Mouse (Mus musculus): Measurements from ENCODE around the gene Cebpe. TPM values are rescaled to one million over a fixed set of nuclear protein-coding genes. Genes with fewer than 3 reads are reported as not detected.

The Cebpe gene
- polyA plus RNA-seq, 1 experiment: 0.32 TPM

DNA sequence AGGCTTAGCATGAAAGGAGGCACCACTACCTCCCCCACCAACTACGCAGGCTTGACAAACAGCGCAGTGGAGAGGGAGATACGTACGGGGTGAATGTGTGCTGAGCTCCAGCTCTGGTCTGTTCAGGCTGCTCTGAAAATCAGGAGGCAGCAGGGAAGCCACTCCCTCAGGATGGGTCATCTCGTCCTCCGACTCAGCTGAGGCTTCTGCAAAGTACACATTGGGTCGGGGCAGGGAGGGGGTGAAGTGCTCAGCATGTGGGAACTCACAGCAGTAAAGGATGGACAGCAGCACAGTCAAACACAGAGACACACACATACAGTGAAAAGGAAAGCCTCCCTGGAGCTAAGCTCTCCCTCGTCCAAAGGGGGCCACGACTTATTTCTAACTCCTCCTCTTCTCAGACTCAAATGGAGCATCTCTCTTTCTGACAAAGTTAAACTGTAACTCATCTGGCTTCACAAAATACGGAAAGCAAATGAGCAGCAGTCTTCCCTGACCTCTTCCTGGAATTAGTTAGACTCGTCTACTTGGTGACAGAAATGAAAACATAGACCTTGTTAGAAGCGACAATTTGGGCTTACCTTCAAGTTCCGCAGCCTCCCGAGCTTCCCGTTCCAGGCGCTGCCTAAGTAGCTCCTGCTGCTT, 33.2 kb downstream of the Cebpe start:
- peaks cover 7% of the 10 kb centered on the region for H3K36me3 ChIP-seq (ENCODE audit: control insufficient read depth, insufficient read depth, low read length)
- H3K27ac ChIP-seq (ENCODE audit: control insufficient read depth, insufficient read depth, low read depth, low read length): no peak overlapping the region
- peak overlapping the region; percentile 80 for H3K4me3 ChIP-seq (ENCODE audit: control insufficient read depth, low read depth, low read length)
- H3K4me1 ChIP-seq (ENCODE audit: control insufficient read depth, insufficient read depth, low read length): no peaks in the 10 kb centered on the region
- no peak for TF ChIP-seq CTCF (IDR thresholded peaks at IDR 0.05; ENCODE audit: control insufficient read depth, insufficient read depth, insufficient replicate concordance, low read depth, low read length)
- TF ChIP-seq POLR2A (IDR thresholded peaks at IDR 0.05; ENCODE audit: control insufficient read depth, low read depth, low read length): no peak
- H3K27me3 ChIP-seq (ENCODE audit: control insufficient read depth, insufficient read depth, low read length): no peaks in the 10 kb centered on the region

DNA sequence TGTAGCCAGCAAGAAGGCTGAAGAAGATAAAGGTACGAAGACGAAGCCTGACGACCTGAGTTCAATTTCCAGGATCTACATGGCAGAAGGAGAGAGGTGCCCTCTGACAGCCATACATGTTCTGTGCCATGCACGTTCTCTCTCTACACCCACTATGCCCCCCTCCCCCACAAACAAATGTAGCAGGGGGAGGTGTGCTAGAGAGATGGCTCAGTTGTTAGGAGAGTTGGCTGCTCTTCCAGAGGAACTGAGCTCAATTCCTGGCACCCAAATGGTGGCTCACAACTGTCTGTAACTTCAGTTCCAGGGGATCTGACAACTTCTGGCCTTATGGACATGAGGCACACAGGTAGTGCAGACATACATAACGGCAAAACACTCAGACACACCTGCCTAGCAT, 35.7 kb downstream of the Cebpe start:
- H3K27ac ChIP-seq (ENCODE audit: control insufficient read depth, insufficient read depth, low read depth, low read length): no peak overlapping the region
- H3K4me1 ChIP-seq (ENCODE audit: control insufficient read depth, insufficient read depth, low read length): no peaks in the 10 kb centered on the region
- TF ChIP-seq CTCF (IDR thresholded peaks at IDR 0.05; ENCODE audit: control insufficient read depth, insufficient read depth, insufficient replicate concordance, low read depth, low read length) (no peak), POLR2A (IDR thresholded peaks at IDR 0.05; ENCODE audit: control insufficient read depth, low read depth, low read length) (no peak)
- H3K27me3 ChIP-seq (ENCODE audit: control insufficient read depth, insufficient read depth, low read length): no peaks in the 10 kb centered on the region
- peaks cover 7% of the 10 kb centered on the region for H3K36me3 ChIP-seq (ENCODE audit: control insufficient read depth, insufficient read depth, low read length)
- no peak overlapping the region for H3K4me3 ChIP-seq (ENCODE audit: control insufficient read depth, low read depth, low read length)

DNA sequence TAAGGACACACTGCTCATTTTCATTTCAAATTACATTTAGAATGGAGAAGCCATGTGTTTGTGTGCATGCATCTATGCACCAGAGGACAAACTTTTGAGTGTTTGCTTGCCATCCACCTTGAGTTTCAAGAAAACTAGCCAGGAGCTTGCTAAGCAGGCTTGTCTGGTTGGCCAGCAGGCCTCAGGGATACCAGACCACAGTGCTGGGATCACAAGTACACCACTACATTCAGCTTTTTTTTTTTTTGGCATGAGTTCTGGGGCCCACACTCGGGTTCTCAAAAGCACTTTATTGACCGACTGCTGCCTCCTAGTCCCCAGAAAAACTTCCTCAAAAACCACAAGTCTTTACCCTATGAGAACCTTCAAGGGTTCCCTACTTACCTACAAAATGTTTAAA, 37.7 kb downstream of the Cebpe start:
- TF ChIP-seq POLR2A (IDR thresholded peaks at IDR 0.05; ENCODE audit: control insufficient read depth, low read depth, low read length) (no peak), CTCF (IDR thresholded peaks at IDR 0.05; ENCODE audit: control insufficient read depth, insufficient read depth, insufficient replicate concordance, low read depth, low read length) (no peak)
- H3K27ac ChIP-seq (ENCODE audit: control insufficient read depth, insufficient read depth, low read depth, low read length): no peak overlapping the region
- H3K36me3 ChIP-seq (ENCODE audit: control insufficient read depth, insufficient read depth, low read length): peaks cover 7% of the 10 kb centered on the region
- no peaks in the 10 kb centered on the region for H3K27me3 ChIP-seq (ENCODE audit: control insufficient read depth, insufficient read depth, low read length)
- H3K4me1 ChIP-seq (ENCODE audit: control insufficient read depth, insufficient read depth, low read length): no peaks in the 10 kb centered on the region
- H3K4me3 ChIP-seq (ENCODE audit: control insufficient read depth, low read depth, low read length): no peak overlapping the region

DNA sequence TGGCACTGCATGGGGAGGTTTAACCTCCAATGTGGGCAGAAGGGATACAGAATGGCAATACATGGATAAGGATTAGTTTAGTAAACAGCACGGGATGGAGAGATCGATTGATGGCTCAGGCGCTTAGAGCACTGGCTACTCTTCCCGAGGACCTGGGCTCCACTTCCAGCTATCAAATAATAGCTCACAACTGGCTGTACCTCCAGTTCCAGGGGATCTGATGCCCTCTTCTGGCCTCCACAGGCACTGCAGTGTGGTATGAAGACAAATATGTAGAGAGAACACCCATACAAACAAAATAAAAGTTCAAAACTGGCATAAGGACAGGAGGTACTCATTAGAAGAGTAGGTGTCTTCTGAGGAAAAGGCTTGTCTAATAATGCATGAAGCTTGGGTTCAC, 42.6 kb downstream of the Cebpe start:
- H3K36me3 ChIP-seq (ENCODE audit: control insufficient read depth, insufficient read depth, low read length): peaks cover 3% of the 10 kb centered on the region
- no peak overlapping the region for H3K4me3 ChIP-seq (ENCODE audit: control insufficient read depth, low read depth, low read length)
- no peaks in the 10 kb centered on the region; the same call in 1 of the 2 replicates for H3K4me1 ChIP-seq (ENCODE audit: control insufficient read depth, insufficient read depth, low read length)
- H3K27ac ChIP-seq (ENCODE audit: control insufficient read depth, insufficient read depth, low read depth, low read length): no peak overlapping the region
- no peaks in the 10 kb centered on the region for H3K27me3 ChIP-seq (ENCODE audit: control insufficient read depth, insufficient read depth, low read length)
- TF ChIP-seq POLR2A (IDR thresholded peaks at IDR 0.05; ENCODE audit: control insufficient read depth, low read depth, low read length) (no peak), CTCF (IDR thresholded peaks at IDR 0.05; ENCODE audit: control insufficient read depth, insufficient read depth, insufficient replicate concordance, low read depth, low read length) (peak; percentile 46; the same call in 1 of the 2 replicates)

DNA sequence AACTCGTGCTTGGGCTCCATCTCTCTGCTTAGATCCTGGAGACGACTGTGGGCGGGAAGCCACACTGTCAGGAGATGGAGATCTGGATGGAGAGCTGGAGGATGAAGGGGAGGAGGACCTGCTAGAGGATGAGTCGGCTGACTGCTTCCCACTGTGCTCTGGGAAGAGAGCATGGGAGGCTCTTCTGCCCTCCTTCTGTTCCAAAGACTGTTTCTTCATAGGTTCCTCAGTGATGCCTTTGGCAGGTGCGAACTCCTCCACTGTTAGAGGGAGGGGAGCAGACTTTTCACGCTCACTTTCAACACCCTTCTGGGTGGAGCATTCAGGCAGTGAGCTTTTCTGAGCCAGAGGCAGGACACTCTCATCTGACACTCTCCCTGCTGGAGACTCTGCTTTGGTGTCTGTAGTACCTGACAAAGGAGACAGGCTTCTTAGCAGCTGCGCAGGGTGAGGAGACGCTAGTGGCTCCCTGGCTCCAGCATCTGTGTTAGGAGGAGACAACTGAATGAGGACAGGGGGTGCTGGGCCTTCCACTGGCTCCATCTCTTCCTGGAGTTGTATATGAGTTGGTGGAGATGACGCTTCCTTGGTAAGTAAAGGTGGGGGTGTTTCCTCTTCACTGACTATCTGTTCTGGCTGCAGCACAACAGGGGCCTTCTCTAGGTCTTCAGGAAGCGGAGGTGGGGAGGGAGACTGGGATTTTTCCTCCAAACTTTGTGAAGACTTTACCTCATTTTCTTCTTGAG, 47.3 kb downstream of the Cebpe start:
- Histone ChIP-seq H3K27me3 (ENCODE audit: control insufficient read depth, insufficient read depth, low read length) (no peaks in the 10 kb centered on the region), H3K27ac (ENCODE audit: control insufficient read depth, insufficient read depth, low read depth, low read length) (no peak overlapping the region), H3K4me3 (ENCODE audit: control insufficient read depth, low read depth, low read length) (no peak overlapping the region), H3K4me1 (ENCODE audit: control insufficient read depth, insufficient read depth, low read length) (no peaks in the 10 kb centered on the region; the same call in 1 of the 2 replicates), H3K36me3 (ENCODE audit: control insufficient read depth, insufficient read depth, low read length) (peaks cover 10% of the 10 kb centered on the region)
- no peak for TF ChIP-seq CTCF (IDR thresholded peaks at IDR 0.05; ENCODE audit: control insufficient read depth, insufficient read depth, insufficient replicate concordance, low read depth, low read length)
- no peak for TF ChIP-seq POLR2A (IDR thresholded peaks at IDR 0.05; ENCODE audit: control insufficient read depth, low read depth, low read length)

Other genes starting within 250 kb of the Cebpe start
- gene Lrp10, start 248.0 kb downstream of the Cebpe start, polyA plus RNA-seq (2012; rRNA removed): 13.8 and 15.6 TPM in 2 replicates
- 0.25 and 0.28 TPM in 2 replicates for gene Rem2, start 236.1 kb downstream of the Cebpe start, polyA plus RNA-seq (2012; rRNA removed)
- gene Prmt5, start 194.6 kb downstream of the Cebpe start, polyA plus RNA-seq (2012; rRNA removed): 17.5 and 19.0 TPM in 2 replicates
- gene Haus4, start 157.6 kb downstream of the Cebpe start, polyA plus RNA-seq (2012; rRNA removed): 107 and 125 TPM in 2 replicates
- 10.0 and 12.5 TPM in 2 replicates for gene Ajuba, start 134.6 kb downstream of the Cebpe start, polyA plus RNA-seq (2012; rRNA removed)
- gene 4931414P19Rik, start 106.2 kb downstream of the Cebpe start, polyA plus RNA-seq (2012; rRNA removed): 2.1 and 3.5 TPM in 2 replicates
- gene Psmb5, start 94.2 kb downstream of the Cebpe start, polyA plus RNA-seq (2012; rRNA removed): 87.4 and 106 TPM in 2 replicates
- 0.04 and 0.38 TPM in 2 replicates for gene Psmb11, start 90.7 kb downstream of the Cebpe start, polyA plus RNA-seq (2012; rRNA removed)
- not detected in 2 replicates for gene Gm17606, start 71.2 kb downstream of the Cebpe start, polyA plus RNA-seq (2012; rRNA removed)
- gene Cdh24, start 70.8 kb downstream of the Cebpe start, polyA plus RNA-seq (2012; rRNA removed): 9.9 and 10.2 TPM in 2 replicates
- gene 1700123O20Rik, start 26.0 kb downstream of the Cebpe start, polyA plus RNA-seq (2012; rRNA removed): 38.6 and 47.0 TPM in 2 replicates
- 117 and 121 TPM in 2 replicates for gene Acin1, start 25.2 kb downstream of the Cebpe start, polyA plus RNA-seq (2012; rRNA removed)
- 0.22 and 0.32 TPM in 2 replicates for gene Gm29776, start 13.3 kb downstream of the Cebpe start, polyA plus RNA-seq (2012; rRNA removed)
- 18.8 and 27.5 TPM in 2 replicates for gene Slc7a8, start 69.8 kb upstream of the Cebpe start, polyA plus RNA-seq (2012; rRNA removed)
- 9.1 and 9.5 TPM in 2 replicates for gene Rnf212b, start 102.0 kb upstream of the Cebpe start, polyA plus RNA-seq (2012; rRNA removed)
- gene Homez, start 158.8 kb upstream of the Cebpe start, polyA plus RNA-seq (2012; rRNA removed): 94.0 and 97.4 TPM in 2 replicates
- 5.4 TPM in 2 replicates for gene Ppp1r3e, start 165.4 kb upstream of the Cebpe start, polyA plus RNA-seq (2012; rRNA removed)
- gene Bcl2l2, start 171.2 kb upstream of the Cebpe start, polyA plus RNA-seq (2012; rRNA removed): 29.4 and 31.2 TPM in 2 replicates
- gene Gm20521, start 171.3 kb upstream of the Cebpe start, polyA plus RNA-seq (2012; rRNA removed): 2.0 and 2.2 TPM in 2 replicates
- gene Pabpn1, start 180.3 kb upstream of the Cebpe start, polyA plus RNA-seq (2012; rRNA removed): 341 and 429 TPM in 2 replicates
- gene Slc22a17, start 201.0 kb upstream of the Cebpe start, polyA plus RNA-seq (2012; rRNA removed): 27.3 and 27.8 TPM in 2 replicates
- gene Efs, start 214.0 kb upstream of the Cebpe start, polyA plus RNA-seq (2012; rRNA removed): 1.6 and 1.7 TPM in 2 replicates
- gene Il25, start 220.5 kb upstream of the Cebpe start, polyA plus RNA-seq (2012; rRNA removed): not detected in 2 replicates
- gene Cmtm5, start 224.1 kb upstream of the Cebpe start, polyA plus RNA-seq (2012; rRNA removed): not detected in 2 replicates

Data from testis, adult 2 months (tissue).